Mouse (Mus musculus): ENCODE measurements at regions not wholly inside any gene's neighbourhood (a gene's known extent, or its start where the extent isn't known, plus 50 kb on each side); places are given as distances from the start of the nearest gene placed in this dataset.

- DNase-seq = no peak
These were observed 83.3 kb upstream of the Smim23 start for GRCm38 (mm10) chr11:32907520-32908233.

GRCm38 (mm10) chr11:32903970-32904369 is 79.6 kb upstream of the Smim23 start:
- DNase-seq = no peak

- no peak for DNase-seq
These were observed 79.0 kb upstream of the Smim23 start for GRCm38 (mm10) chr11:32903389-32903788.

- DNase-seq = no peak
These were observed 78.5 kb upstream of the Smim23 start for GRCm38 (mm10) chr11:32902923-32903322.

GRCm38 (mm10) chr11:32900437-32900836 is 76.0 kb upstream of the Smim23 start:
- DNase-seq = no peak

- no peak for DNase-seq
These were observed 75.3 kb upstream of the Smim23 start for GRCm38 (mm10) chr11:32899604-32900216.

GRCm38 (mm10) chr11:32895400-32895799 is 71.0 kb upstream of the Smim23 start:
- no peak for DNase-seq

GRCm38 (mm10) chr11:32893146-32893903 is 68.9 kb upstream of the Smim23 start:
- DNase-seq = no peak

- no peak for DNase-seq
These were observed 68.1 kb upstream of the Smim23 start for GRCm38 (mm10) chr11:32892496-32892895.

- DNase-seq = no peak
These were observed 64.8 kb upstream of the Smim23 start for GRCm38 (mm10) chr11:32889248-32889647.

GRCm38 (mm10) chr11:32884744-32885143 is 60.3 kb upstream of the Smim23 start:
- no peak for DNase-seq

- no peak for DNase-seq
These were observed 58.9 kb upstream of the Smim23 start for GRCm38 (mm10) chr11:32883062-32883852.

- no peak for DNase-seq
These were observed 54.6 kb upstream of the Smim23 start for GRCm38 (mm10) chr11:32878967-32879366.
